Mouse (Mus musculus): ENCODE results near the gene Olfr1513.
"Not testable (repeated sequence)": the region's sequence is repeated elsewhere in the genome, so short reads cannot be mapped to it uniquely, and the experiment has no call there.

Gene Olfr1513

GRCm38 (mm10) chr14:52356308-52356707 is at the start of gene Olfr1513:
Olfr1513 (minus strand) TSS chr14:52356408.
- DNase-seq (ENCODE audit: low read depth, low spot score): no peak

GRCm38 (mm10) chr14:52397279-52397678 is 41.1 kb upstream of the Olfr1513 start, which contains the start of gene Olfr1511:
Olfr1511 (minus strand) TSS chr14:52397379.
- DNase-seq (ENCODE audit: low read depth, low spot score): no peak

DNA sequence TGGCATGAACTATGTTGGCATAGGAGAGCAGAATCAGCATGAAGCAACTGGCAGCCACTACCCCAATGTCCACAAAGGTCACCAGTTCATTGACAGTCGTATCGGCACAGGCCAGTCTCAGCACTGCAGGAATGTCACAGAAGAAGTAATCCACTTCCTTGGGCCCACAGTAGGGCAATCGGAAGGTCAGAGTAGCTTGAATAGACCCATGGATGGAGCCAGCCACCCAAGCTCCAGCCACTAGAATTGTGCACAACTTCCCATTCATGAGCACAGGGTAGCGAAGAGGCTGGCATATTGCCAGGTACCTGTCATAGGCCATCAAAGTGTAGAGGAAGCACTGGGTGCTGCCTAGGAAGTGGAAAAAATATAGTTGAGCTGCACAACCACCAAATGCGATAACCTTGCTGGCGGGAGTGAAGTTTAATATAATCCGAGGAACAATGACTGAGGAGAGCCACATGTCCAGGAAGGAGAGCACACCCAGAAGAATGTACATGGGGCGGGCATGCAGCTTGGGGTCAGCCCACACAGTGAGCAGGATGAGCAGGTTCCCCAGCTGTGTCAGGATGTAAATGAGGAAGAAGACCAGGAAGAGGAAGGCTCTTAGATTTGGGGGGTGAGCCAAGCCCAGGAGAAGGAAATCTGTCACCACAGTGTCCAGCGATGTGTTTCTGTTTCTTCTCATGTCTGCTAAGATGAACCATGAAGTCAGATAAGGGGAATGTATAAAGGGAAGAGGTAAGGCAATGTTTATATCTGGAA is 34.1 kb upstream of the Olfr1513 start:
- not testable (repeated sequence) for DNase-seq (ENCODE audit: low read depth, low spot score)

- DNase-seq (ENCODE audit: low read depth, low spot score): no peak
These were observed 22.9 kb upstream of the Olfr1513 start, which contains the start of gene Olfr1512 for GRCm38 (mm10) chr14:52379068-52379467. Olfr1512 (minus strand) TSS chr14:52379168.

DNA sequence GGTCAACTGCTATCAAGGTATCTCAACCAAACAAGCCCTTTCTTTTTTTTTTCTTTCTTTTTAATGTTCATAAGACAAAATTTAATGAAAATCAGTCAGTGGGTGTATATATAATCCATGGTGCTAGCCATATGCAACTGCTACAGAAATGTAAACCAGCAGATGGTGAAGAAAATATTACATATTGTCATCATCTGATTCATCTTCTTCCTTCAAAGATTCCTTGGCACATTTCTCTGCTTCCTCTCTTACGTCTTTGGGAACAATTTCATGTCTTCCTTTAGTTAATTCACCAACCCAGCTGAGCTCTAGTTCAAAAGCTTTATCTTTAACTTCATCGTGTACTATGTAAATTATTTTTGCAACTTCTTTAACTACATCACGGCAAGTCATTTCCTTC is 12.5 kb upstream of the Olfr1513 start:
- no peak for DNase-seq (ENCODE audit: low read depth, low spot score)

GRCm38 (mm10) chr14:52339512-52339852 is 16.7 kb downstream of the Olfr1513 start:
- DNase-seq (ENCODE audit: low read depth, low spot score): no peak

GRCm38 (mm10) chr14:52338751-52339511 is 17.3 kb downstream of the Olfr1513 start:
- DNase-seq (ENCODE audit: low read depth, low spot score): peak; percentile 49

GRCm38 (mm10) chr14:52332171-52332570 is 24.0 kb downstream of the Olfr1513 start:
- no peak for DNase-seq (ENCODE audit: low read depth, low spot score)

DNA sequence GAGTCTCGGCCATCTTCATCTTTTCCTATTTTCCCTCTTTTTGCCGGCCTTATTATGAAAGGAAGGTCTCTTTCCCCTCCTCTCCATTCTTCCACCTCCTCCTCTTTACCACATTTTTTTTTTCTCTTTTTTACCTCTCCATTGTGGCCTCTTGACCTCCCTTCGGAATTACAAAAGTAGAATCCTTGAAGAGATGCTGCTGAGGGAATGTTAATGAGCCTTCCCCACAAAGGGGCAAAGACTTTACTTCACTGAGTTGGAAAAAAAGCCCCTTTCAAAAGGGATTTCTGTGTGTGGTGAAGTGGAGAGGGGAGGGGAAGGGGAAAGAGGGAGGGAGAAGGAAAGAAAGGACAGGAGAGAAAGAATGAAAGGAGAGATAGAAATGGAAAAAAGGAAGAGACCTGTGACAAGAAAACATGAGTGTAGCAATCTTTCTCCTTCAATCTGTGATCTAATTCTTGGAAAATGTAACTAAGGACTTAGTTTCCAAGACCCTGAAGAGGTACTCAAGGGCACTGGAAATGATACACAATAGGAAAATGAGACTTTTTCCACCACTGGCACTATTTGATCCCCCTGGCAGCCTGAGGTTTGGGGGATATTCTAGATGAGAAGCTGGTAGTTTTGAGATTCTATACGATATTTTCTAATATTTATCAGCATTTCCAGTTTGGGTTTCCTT is 25.0 kb downstream of the Olfr1513 start:
- no peak for DNase-seq (ENCODE audit: low read depth, low spot score)

- DNase-seq (ENCODE audit: low read depth, low spot score): no peak
These were observed 28.0 kb downstream of the Olfr1513 start, which contains the start of gene Sall2 for GRCm38 (mm10) chr14:52327910-52328812. Sall2 (minus strand) TSS chr14:52328762.

DNA sequence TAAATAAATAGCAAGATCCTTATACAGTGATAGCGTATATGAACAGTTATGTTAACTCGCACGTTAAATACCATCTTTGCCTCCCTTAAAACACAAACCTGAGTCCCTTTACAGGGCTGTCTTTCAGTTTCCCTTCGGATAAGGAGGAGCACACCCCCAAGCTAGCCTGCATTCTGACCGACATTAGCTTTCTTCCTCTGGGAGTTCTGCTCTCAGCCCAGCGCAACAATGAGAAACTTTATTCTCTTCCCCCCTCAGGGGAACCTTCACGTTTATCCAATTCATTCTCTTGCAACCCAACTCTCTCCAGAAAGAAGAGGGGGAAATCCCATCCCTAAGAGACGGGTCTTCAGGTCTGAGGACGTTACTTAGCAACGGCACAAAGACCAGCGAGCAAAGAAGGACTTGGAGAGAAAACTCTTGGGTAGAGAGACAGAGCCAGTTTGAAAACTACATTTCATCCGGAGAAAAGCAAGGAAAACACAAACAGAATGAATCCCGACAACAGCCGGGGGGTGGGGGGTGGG is 28.8 kb downstream of the Olfr1513 start:
- no peak for DNase-seq (ENCODE audit: low read depth, low spot score)

GRCm38 (mm10) chr14:52325890-52326289 is 30.3 kb downstream of the Olfr1513 start:
- no peak for DNase-seq (ENCODE audit: low read depth, low spot score)

DNA sequence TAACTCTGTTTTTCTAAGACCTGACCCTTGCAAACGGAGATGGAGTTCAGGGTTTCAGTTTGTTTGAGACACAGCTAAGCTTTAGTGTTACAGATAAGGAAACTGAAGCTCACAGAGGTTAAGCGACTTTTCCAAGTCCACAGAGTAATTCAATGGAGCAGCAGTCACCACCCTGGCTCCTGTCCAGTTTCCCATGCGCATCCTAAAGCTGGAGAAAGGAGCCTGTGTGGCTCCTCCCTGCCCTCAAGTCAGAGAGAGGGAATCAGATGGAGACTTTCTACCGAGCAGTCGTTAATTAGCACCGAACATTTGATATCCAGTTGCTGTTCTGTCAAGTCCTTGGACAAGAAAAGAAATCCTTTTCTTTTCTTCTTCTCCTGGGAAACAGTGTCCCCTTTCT is 36.8 kb downstream of the Olfr1513 start:
- no peak for DNase-seq (ENCODE audit: low read depth, low spot score)

DNA sequence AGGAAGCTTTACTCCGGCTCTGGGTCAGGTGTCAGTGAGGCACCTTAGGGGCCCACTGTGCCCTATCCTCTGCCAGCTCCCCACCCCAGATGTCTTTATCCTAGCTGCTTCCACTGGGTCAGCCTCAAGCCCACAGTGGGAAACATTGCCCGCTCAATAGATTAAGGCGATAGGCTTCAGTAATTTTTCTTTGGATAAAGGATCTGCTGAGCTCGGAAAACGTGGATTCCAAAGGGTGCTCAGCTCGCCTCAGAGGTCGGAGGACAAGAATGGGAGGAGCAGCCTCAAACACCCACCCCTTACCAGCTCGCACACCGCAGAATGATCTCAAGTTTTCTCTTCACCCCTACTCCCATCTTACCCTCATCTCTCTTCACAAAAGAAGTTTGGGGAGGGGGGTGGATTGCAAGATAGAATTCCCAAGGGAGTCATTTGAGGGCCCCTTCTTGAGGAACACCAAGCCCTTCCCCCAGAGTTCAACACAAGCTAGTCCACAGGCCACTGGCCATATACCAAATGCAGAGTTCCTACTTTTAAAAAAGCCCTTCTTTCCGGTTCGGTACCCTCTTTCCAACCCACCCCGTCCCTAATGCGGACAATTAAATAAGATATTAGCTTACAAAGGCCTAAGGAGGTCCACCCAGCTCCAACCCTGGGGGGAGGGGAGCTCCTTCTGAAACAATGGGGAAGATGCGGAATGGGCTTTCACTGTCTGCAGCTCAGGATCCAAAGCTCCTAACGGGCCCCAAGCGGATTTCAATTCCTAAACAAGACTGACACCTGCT is 39.6 kb downstream of the Olfr1513 start:
- no peak for DNase-seq (ENCODE audit: low read depth, low spot score)

DNA sequence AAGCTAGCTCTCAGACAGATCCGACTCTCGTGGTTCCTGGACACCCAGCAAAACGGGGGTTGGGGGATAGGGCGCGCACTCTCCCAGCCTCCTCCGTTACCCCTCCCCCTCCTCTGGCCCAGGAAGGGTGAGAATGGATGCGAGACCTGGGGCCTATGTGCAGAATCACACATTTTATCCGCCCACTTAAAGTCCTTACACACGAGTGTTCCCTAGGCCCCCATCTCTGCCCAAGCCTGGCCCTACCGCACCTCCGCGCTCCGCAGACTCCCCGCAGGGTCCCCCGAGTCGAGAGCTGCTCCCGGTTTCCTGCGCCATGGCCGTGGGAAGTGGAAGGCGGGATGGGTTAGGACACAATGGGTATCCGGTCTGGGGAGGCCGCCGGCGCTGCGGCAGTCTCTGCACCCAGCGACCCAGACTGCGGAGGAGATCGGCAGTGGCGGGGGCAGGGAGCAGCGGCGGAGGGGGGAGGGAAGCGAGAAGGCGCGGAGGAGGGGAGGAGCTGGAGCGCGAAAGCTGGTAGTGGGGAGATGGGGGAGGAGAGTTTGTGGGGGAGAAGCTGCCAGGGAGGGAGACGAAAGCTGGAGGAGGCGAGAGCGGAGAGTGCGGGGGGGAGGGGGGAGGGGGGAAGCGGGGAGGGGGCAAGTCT is 40.3 kb downstream of the Olfr1513 start:
- DNase-seq (ENCODE audit: low read depth, low spot score): no peak

GRCm38 (mm10) chr14:52315283-52315780 is 40.9 kb downstream of the Olfr1513 start:
- no peak for DNase-seq (ENCODE audit: low read depth, low spot score)

DNA sequence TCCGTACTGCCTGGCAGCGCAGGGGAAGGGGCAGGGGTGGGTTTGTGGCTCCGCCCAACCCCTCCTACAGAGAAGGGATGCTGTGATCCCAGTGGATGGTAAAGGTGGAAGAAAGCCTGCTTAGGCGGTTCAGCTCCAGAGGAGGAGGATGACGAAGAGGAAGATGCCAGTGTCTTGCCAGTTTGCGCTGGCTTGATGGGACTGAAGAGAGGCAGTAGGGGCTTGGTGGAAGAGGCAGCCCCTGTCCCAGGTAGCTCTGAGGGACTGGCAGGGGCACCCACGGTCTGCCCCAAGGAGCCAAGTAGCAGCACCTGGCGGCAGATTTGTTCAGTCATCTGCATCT is 41.4 kb downstream of the Olfr1513 start:
- no peak for DNase-seq (ENCODE audit: low read depth, low spot score)

- no peak for DNase-seq (ENCODE audit: low read depth, low spot score)
These were observed 42.0 kb downstream of the Olfr1513 start for GRCm38 (mm10) chr14:52313931-52314807.

DNA sequence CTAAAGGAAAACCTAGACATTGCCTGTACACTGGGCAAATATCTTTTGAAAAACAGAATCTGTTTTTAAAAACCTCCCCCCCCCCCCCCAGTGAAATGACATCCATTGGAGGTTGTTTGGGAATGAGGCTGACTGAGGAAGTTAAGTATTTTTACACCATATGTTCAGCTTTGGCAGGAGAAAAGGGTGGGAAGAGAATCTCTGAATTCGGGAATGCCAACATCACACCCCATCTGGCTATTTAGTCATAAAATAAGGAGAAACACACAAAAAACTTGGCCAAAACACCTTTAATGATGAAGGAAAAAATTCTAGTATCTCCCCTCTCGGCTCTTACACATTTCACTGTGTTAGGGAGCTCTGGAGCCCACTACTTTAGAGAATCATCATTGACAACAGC is 45.3 kb downstream of the Olfr1513 start:
- DNase-seq (ENCODE audit: low read depth, low spot score): no peak

Data from skeletal muscle tissue, adult 2 months (tissue).